Mouse (Mus musculus) heart, postnatal 14 days (tissue): ENCODE measurements at regions not wholly inside any gene's neighbourhood (a gene's known extent, or its start where the extent isn't known, plus 50 kb on each side); places are given as distances from the start of the nearest gene placed in this dataset.
"Not testable (repeated sequence)": the region's sequence is repeated elsewhere in the genome, so short reads cannot be mapped to it uniquely, and the experiment has no call there.

Source experiments
- DNase-seq, 2 experiments: peaks; one replicate each; pipeline ENCODE4 v3.0.0; 2021 to 2022
- intact Hi-C: fragments of 180-260 bp; cut with DNase I; formaldehyde crosslinking; loops from one replicate; pipeline ENCODE4 v1.15.1; 2025

DNA sequence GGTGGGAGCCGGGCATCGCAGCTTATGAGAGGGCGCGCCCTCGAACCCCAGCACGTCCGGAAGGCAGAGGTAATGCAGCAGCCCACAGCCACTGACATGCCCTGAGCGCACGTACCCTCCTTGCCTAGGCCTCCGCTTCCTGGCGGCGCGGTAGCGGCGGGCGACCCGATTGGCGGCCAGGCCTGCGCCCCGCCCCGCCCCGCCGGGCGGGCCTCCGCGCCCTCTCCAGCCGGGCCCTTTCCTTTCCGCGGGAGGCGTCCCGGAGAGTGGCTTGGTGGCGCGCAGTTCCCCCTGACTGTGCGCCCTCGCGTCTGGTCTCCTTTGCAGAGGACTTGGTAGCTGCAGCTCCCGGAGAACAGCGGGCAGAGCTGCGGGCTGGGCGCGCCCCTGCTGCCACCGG, 461.1 kb downstream of the Gm21863 start:
- DNase-seq = peak; percentile 2 to 3
- intact Hi-C loops = not testable (repeated sequence)

DNA sequence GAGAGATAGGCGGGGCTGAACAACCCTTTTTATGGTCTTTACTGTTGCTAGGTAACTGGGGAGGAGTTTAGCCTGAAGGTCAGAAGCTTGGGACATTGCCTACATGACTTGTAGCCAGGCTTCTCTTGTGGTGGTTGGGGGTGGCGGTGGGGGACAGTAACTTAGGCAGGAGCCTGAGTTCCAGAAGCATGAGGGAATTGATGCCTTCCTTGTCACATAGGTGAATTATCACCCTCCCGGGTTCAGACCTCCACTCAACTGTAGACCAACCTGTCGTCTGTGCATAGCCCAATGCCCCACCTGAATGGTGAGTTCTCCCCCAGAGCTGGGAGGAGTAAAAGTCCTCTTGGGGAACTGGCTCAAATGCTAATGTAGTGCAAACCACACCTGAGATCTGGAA, 472.1 kb downstream of the Gm21863 start:
- intact Hi-C loops, DNase-seq: not testable (repeated sequence)

DNA sequence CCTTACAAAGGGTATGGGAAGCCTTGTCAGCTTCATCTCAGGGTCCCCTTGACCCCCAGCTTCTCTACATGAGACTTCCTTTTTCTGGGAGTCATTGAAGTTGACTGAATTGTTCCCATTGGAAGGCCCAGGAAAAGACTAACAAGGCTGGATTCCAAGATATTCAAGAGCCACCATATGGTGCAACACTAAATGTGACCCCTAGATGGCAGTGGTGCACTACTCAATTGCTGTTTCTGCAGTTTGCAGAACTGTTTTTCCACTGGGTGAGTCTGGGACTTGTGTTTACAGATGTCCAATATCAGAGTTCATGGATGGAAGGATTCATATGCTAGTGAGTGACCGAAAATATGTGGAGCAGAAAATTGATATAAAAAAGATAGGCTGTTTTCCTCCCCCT, 510.3 kb downstream of the Gm21863 start:
- intact Hi-C loops = not testable (repeated sequence)
- DNase-seq = peak in 1 of 2 experiments; percentile 9
